Mouse (Mus musculus) lung, postnatal 0 days (tissue): ENCODE measurements around the gene Strn3. TPM values are rescaled to one million over a fixed set of nuclear protein-coding genes. Genes with fewer than 3 reads are reported as not detected.

Experiments
- ATAC-seq: fragments of 200-750 bp; cut with Nextera tagmentation; 2 replicates; pipeline ENCODE4 v1.8.0; 2017; ENCODE audit warnings: moderate library complexity
- DNase-seq: peaks from one replicate; pipeline ENCODE4 v3.0.0-alpha.2; 2016; ENCODE audit warnings: low spot score
- H3K27ac ChIP-seq: fragments of 300-500 bp; sonication (generic); 2 replicates; pipeline ENCODE4 v1.5.1; 2014; ENCODE audit warnings: antibody characterized with exemption, mild to moderate bottlenecking, low read length, mixed read lengths
- H3K27me3 ChIP-seq: fragments of 300-500 bp; sonication (generic); replicated peaks from 2 replicates; pipeline ENCODE4 v1.6.1; 2014; ENCODE audit warnings: low read length, mixed read lengths; ENCODE audit not compliant: insufficient read depth
- H3K36me3 ChIP-seq: fragments of 300-500 bp; sonication (generic); 2 replicates; pipeline ENCODE4 v1.6.1; 2014; ENCODE audit warnings: low read length, mixed read lengths; ENCODE audit not compliant: insufficient read depth
- H3K4me1 ChIP-seq: fragments of 300-500 bp; sonication (generic); 2 replicates; pipeline ENCODE4 v1.6.1; 2014; ENCODE audit warnings: antibody characterized with exemption, low read depth, low read length, mixed read lengths; ENCODE audit not compliant: insufficient read depth
- H3K4me2 ChIP-seq: fragments of 300-500 bp; sonication (generic); replicated peaks from 2 replicates; pipeline ENCODE4 v1.6.1; 2014; ENCODE audit warnings: low read depth, mild to moderate bottlenecking, low read length, moderate library complexity, mixed read lengths
- H3K4me3 ChIP-seq: fragments of 300-500 bp; sonication (generic); 2 replicates; pipeline ENCODE4 v1.5.1; 2014; ENCODE audit warnings: low read depth, low read length
- H3K9ac ChIP-seq: fragments of 300-500 bp; sonication (generic); replicated peaks from 2 replicates; pipeline ENCODE4 v1.6.1; 2014; ENCODE audit warnings: low read depth, mild to moderate bottlenecking
- H3K9me3 ChIP-seq: fragments of 300-500 bp; sonication (generic); 2 replicates; pipeline ENCODE4 v1.6.1; 2016; ENCODE audit warnings: low read length, mixed read lengths
- CTCF ChIP-seq: IDR thresholded peaks from 2 replicates; pipeline ENCODE4 v1.5.1; 2016; ENCODE audit warnings: antibody characterized with exemption, mild to moderate bottlenecking
- EP300 ChIP-seq: IDR thresholded peaks from 2 replicates; pipeline ENCODE4 v1.6.1; 2016; ENCODE audit warnings: antibody characterized with exemption, mild to moderate bottlenecking, control low read depth
- WGBS: fragments of 180-500 bp; shearing (Covaris S2); extraction: QIAGEN DNeasy Blood & Tissue Kit; methylation state at CpG from one replicate; pipeline ENCODE4 v1.1.7; 2014; 5-methylcytosine and 5-hydroxymethylcytosine counted together
- polyA plus RNA-seq: library from polyadenylated mRNA; unstranded; fragments of >200 nt; fragmentation: Nextera tagmentation; extraction: Ambion mirVana; gene quantifications from 2 replicates; pipeline ENCODE4 v1.2.1, GENCODE M21; 2015

Gene Strn3
- polyA plus RNA-seq, 1 experiment from 2014 or later, result 34.2 TPM

- Histone ChIP-seq H3K4me2 (no peak overlapping the region), H3K4me3 (no peak overlapping the region), H3K27me3 (no peaks in the 10 kb centered on the region), H3K9me3 (no peaks in the 10 kb centered on the region), H3K4me1 (no peaks in the 10 kb centered on the region), H3K27ac (no peak overlapping the region), H3K36me3 (no peaks in the 10 kb centered on the region), H3K9ac (no peak overlapping the region)
- WGBS, result 46% methylated on average over 7 of the region's 7 CpGs
- ATAC-seq (no peak), DNase-seq (no peak)
- TF ChIP-seq EP300 (no peak), CTCF (no peak)
Observed at GRCm38 (mm10) chr12:51567225-51567624, 124.5 kb downstream of the Strn3 start.

- Histone ChIP-seq H3K4me2 (no peak overlapping the region), H3K4me1 (no peaks in the 10 kb centered on the region), H3K27me3 (no peaks in the 10 kb centered on the region), H3K9ac (no peak overlapping the region), H3K36me3 (no peaks in the 10 kb centered on the region), H3K4me3 (no peak overlapping the region), H3K9me3 (no peaks in the 10 kb centered on the region), H3K27ac (no peak overlapping the region)
- DNase-seq (no peak), ATAC-seq (no peak)
- WGBS, result 47% methylated on average over 9 of the region's 9 CpGs
- TF ChIP-seq EP300 (no peak), CTCF (no peak)
Observed at GRCm38 (mm10) chr12:51561416-51561815, 130.3 kb downstream of the Strn3 start.

Other genes with a start within 250 kb of the Strn3 start
- gene Coch, start 98.6 kb downstream of the Strn3 start, polyA plus RNA-seq, result 0.27 and 0.42 TPM in 2 replicates
- 30.8 and 35.1 TPM in 2 replicates for gene Ap4s1, start 864 bp downstream of the Strn3 start, polyA plus RNA-seq
- gene Hectd1, start 137.6 kb upstream of the Strn3 start, polyA plus RNA-seq, result 27.5 and 31.8 TPM in 2 replicates